Mouse (Mus musculus) CH12.LX (cell line): ENCODE measurements around the gene Ip6k1. TPM values are rescaled to one million over a fixed set of nuclear protein-coding genes. Genes with fewer than 3 reads are reported as not detected.
A peak's percentile ranks its signal among the peaks of the same experiment; 100 is the strongest.

Experiments used
- DNase-seq: peaks from one replicate; pipeline ENCODE4 v3.0.0-alpha.2; 2013; ENCODE audit errors: extremely low read depth
- H3K27ac ChIP-seq: 2 replicates; pipeline ENCODE4 v1.5.1; 2012; ENCODE audit warnings: low read depth, mild to moderate bottlenecking, control low read depth, moderate library complexity; ENCODE audit not compliant: insufficient read depth
- H3K27me3 ChIP-seq: replicated peaks from 2 replicates; pipeline ENCODE3; 2012; ENCODE audit warnings: inconsistent platforms
- H3K36me3 ChIP-seq, 2 experiments: replicated peaks in 1 of 2; 2 replicates each; pipeline versions ENCODE3 to v1.6.1; 2012; ENCODE audit warnings: inconsistent platforms in 1 of 2, low read length in 1 of 2, mild to moderate bottlenecking in 1 of 2, mixed read lengths in 1 of 2, moderate library complexity in 1 of 2; ENCODE audit not compliant: control insufficient read depth in 1 of 2, insufficient read depth in 1 of 2
- H3K4me1 ChIP-seq, 2 experiments: 2 replicates each; pipeline ENCODE4 v1.6.1; 2012; ENCODE audit warnings: inconsistent platforms in 1 of 2, moderate library complexity in 1 of 2; ENCODE audit not compliant: insufficient read depth in 2 of 2, control insufficient read depth in 1 of 2
- H3K4me2 ChIP-seq: 2 replicates; pipeline ENCODE4 v1.6.1; 2012; ENCODE audit warnings: low read depth, mild to moderate bottlenecking, control low read depth; ENCODE audit not compliant: poor library complexity, insufficient read depth, severe bottlenecking
- H3K4me3 ChIP-seq, 3 experiments: fragments of 150-350 bp in 1 of 3; sonication (generic) in 1 of 3; replicated peaks in 1 of 3; 2 replicates each; pipeline versions ENCODE3 to v1.5.1; 2011 to 2012; ENCODE audit warnings: low read depth in 2 of 3, low read length in 2 of 3, mild to moderate bottlenecking in 2 of 3, moderate library complexity in 2 of 3, control low read depth in 1 of 3, improper control_type of control experiment in 1 of 3, inconsistent platforms in 1 of 3, mixed read lengths in 1 of 3; ENCODE audit not compliant: poor library complexity in 1 of 3
- H3K79me2 ChIP-seq: replicated peaks from 2 replicates; pipeline ENCODE4 v1.6.1; 2012; ENCODE audit warnings: mild to moderate bottlenecking, moderate library complexity; ENCODE audit not compliant: control insufficient read depth, poor library complexity, insufficient read depth, severe bottlenecking; ENCODE audit errors: extremely low read depth
- H3K9ac ChIP-seq: 2 replicates; pipeline ENCODE4 v1.6.1; 2012; ENCODE audit warnings: low read depth, mild to moderate bottlenecking, control low read depth, moderate library complexity; ENCODE audit not compliant: insufficient read depth
- H3K9me3 ChIP-seq: replicated peaks from 2 replicates; pipeline ENCODE3; 2012; ENCODE audit warnings: low read length, inconsistent platforms, mixed read lengths
- BHLHE40 ChIP-seq: IDR thresholded peaks from 2 replicates; pipeline ENCODE4 v1.6.1; 2011; ENCODE audit warnings: mild to moderate bottlenecking, low read depth, low read length, improper control_type of control experiment
- CTCF ChIP-seq, 2 experiments: IDR thresholded peaks in 1 of 2; conservative IDR thresholded peaks in 1 of 2; 2 replicates each; pipeline ENCODE4 v1.5.1; 2011 to 2012; ENCODE audit warnings: low read depth in 2 of 2, low read length in 2 of 2, improper control_type of control experiment in 1 of 2, inconsistent platforms in 1 of 2, mild to moderate bottlenecking in 1 of 2, moderate library complexity in 1 of 2
- ELF1 ChIP-seq: IDR thresholded peaks from 2 replicates; pipeline ENCODE4 v1.6.1; 2014; ENCODE audit warnings: low read depth, mild to moderate bottlenecking, inconsistent platforms, low read length, improper control_type of control experiment
- IRF4 ChIP-seq: IDR thresholded peaks from 2 replicates; pipeline ENCODE4 v1.6.1; 2014; ENCODE audit warnings: low read depth, mild to moderate bottlenecking, inconsistent platforms, low read length, improper control_type of control experiment
- KAT2A ChIP-seq: IDR thresholded peaks from 2 replicates; pipeline ENCODE4 v1.6.1; 2012; ENCODE audit warnings: low read length, improper control_type of control experiment, inconsistent platforms; ENCODE audit not compliant: insufficient replicate concordance
- MAZ ChIP-seq: IDR thresholded peaks from 2 replicates; pipeline ENCODE4 v1.6.1; 2012; ENCODE audit warnings: low read depth, mild to moderate bottlenecking, inconsistent platforms, low read length, improper control_type of control experiment, moderate library complexity
- POLR2A ChIP-seq: IDR thresholded peaks from 2 replicates; pipeline ENCODE4 v1.6.1; 2011; ENCODE audit warnings: low read depth, mild to moderate bottlenecking, improper control_type of control experiment, low read length
- POLR2AphosphoS2 ChIP-seq: IDR thresholded peaks from 2 replicates; pipeline ENCODE4 v1.6.1; 2011; ENCODE audit warnings: low read depth, low read length, improper control_type of control experiment
- SMC3 ChIP-seq: IDR thresholded peaks from 2 replicates; pipeline ENCODE4 v1.6.1; 2011; ENCODE audit warnings: low read depth, low read length, improper control_type of control experiment
- TCF12 ChIP-seq: IDR thresholded peaks from 2 replicates; pipeline ENCODE4 v1.6.1; 2014; ENCODE audit warnings: low read depth, mild to moderate bottlenecking, inconsistent platforms, low read length, improper control_type of control experiment
- USF2 ChIP-seq: conservative IDR thresholded peaks from 2 replicates; pipeline ENCODE4 v1.6.1; 2011; ENCODE audit warnings: low read depth, low read length, improper control_type of control experiment
- ZC3H11A ChIP-seq: IDR thresholded peaks from 2 replicates; pipeline ENCODE4 v1.6.1; 2012; ENCODE audit warnings: low read depth, mild to moderate bottlenecking, inconsistent platforms, low read length, improper control_type of control experiment
- dilution Hi-C: fragments of 300-500 bp; cut with MboI; formaldehyde crosslinking; loops from 2 replicates; pipeline ENCODE4 v1.14.3; 2020; ENCODE audit warnings: low sequenced_read_pairs; ENCODE audit not compliant: extremely low pct_unique_long_range_greater_than_20kb, extremely low pct_ligation_motif_present
- in situ Hi-C: fragments of 300-500 bp; cut with MboI; formaldehyde crosslinking; loops from 3 replicates; pipeline ENCODE4 v1.14.3; 2019; ENCODE audit warnings: low sequenced_read_pairs, low pct_ligation_motif_present, low pct_unique_long_range_greater_than_20kb, mixed read lengths
- polyA plus RNA-seq: library from polyadenylated mRNA; unstranded; fragments of >175 nt; gene quantifications from 2 replicates; pipeline ENCODE4 v1.2.1, GENCODE M21; 2012; ENCODE audit warnings: low read depth; ENCODE audit not compliant: insufficient read length
- total RNA-seq, 2 experiments: library from RNA; depleted of rRNA; stranded (reverse); fragments of 300-350 nt in 1 of 2; fragments of >200 nt in 1 of 2; gene quantifications; 2 replicates each; pipeline ENCODE4 v1.2.3; 2012 to 2014

Ip6k1 gene
- total and polyA plus RNA-seq, 3 experiments: 26.0 to 40.7 (median 27.1) TPM

DNA sequence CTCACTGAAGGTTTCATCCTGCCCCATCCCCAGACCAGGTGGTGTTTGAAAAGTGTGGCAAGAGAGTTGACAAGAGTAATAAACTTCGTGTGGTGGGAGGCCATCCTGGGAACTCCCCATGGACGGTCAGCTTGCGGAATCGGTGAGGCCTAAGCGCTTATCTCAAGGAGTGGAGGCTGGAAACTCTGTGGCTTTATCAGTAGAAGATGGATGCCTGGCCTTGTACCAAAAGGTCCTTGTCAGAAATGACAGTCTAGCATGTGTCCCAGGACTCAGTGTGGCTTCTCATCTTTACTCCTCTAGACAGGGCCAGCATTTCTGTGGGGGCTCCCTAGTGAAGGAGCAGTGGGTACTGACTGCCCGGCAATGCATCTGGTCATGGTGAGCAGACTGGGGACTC, 81.3 kb downstream of the Ip6k1 start:
- H3K27me3 ChIP-seq: no peaks in the 10 kb centered on the region
- dilution Hi-C loops (no loop called here), in situ Hi-C loops (no loop called here)
- peaks cover 74 to 76% of the 10 kb centered on the region in 2 experiments for H3K36me3 ChIP-seq
- H3K4me3 ChIP-seq: no peak overlapping the region
- H3K9ac ChIP-seq: no peak overlapping the region
- H3K27ac ChIP-seq: no peak overlapping the region
- H3K79me2 ChIP-seq: no peaks in the 10 kb centered on the region
- no peak for DNase-seq
- no peak overlapping the region for H3K4me2 ChIP-seq
- no peak for TF ChIP-seq BHLHE40
- H3K9me3 ChIP-seq: no peaks in the 10 kb centered on the region
- H3K4me1 ChIP-seq: peaks cover 8 to 19% of the 10 kb centered on the region in 2 experiments

- peaks cover 91 to 93% of the 10 kb centered on the region in 2 experiments for H3K36me3 ChIP-seq
- no peak overlapping the region for H3K9ac ChIP-seq
- dilution Hi-C loops: no loop called here
- H3K27me3 ChIP-seq: no peaks in the 10 kb centered on the region
- in situ Hi-C loops: no loop called here
- H3K4me3 ChIP-seq: no peak overlapping the region
- H3K27ac ChIP-seq: no peak overlapping the region
- no peaks in the 10 kb centered on the region for H3K9me3 ChIP-seq
- peak; percentile 25; the same call in 1 of the 2 replicates for TF ChIP-seq POLR2A
- no peak for TF ChIP-seq BHLHE40
- TF ChIP-seq, all 38 proteins: peak for 1
- Histone ChIP-seq H3K4me2 (no peak overlapping the region), H3K4me1 (peaks cover 4 to 10% of the 10 kb centered on the region in 2 experiments), H3K79me2 (no peaks in the 10 kb centered on the region)
- no peak for DNase-seq
Observed at GRCm38 (mm10) chr9:108085261-108085660, 83.0 kb downstream of the Ip6k1 start.

DNA sequence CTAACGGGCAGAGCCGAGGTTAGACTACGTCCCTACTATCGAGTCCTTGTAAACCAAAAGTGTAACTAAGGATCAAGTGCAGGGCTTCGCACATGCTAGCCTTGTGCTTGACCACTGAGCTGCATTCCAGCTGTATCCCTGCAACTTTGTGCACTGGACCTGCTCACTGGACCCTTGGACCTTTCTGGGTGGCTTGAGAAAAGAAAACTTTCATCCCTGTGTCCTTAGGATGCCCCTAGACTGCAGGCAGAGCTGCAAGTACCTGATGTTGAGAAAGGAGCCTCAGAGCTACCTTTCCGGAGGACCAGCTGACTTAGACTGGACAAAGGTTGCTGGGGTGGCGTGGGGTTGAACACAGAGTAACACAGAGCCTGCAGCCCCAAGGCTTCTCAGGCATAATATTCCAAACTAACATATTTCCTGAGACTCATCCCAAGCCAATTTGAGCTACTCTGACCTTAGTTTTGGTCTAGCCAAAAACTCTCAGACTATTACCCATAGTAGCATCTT, 88.4 kb downstream of the Ip6k1 start:
- Histone ChIP-seq H3K27me3 (no peaks in the 10 kb centered on the region), H3K36me3 (peaks cover 70 to 74% of the 10 kb centered on the region in 2 experiments)
- in situ Hi-C loops: no loop called here
- TF ChIP-seq TCF12: no peak
- TF ChIP-seq USF2: no peak
- no peak for TF ChIP-seq IRF4
- TF ChIP-seq ZC3H11A: no peak
- no peak for TF ChIP-seq POLR2A
- no peak for TF ChIP-seq KAT2A
- TF ChIP-seq ELF1: no peak
- no peak for TF ChIP-seq CTCF (conservative IDR thresholded peaks at IDR 0.05 in 1 of 2, IDR thresholded peaks at IDR 0.05 in 1 of 2; ENCODE audit: low read depth in 2 of 2, low read length in 2 of 2)
- no peak for TF ChIP-seq POLR2AphosphoS2
- TF ChIP-seq MAZ: no peak
- no peak for TF ChIP-seq SMC3
- TF ChIP-seq, all 38 proteins: peak for 0
- Histone ChIP-seq H3K9me3 (no peaks in the 10 kb centered on the region), H3K9ac (no peak overlapping the region), H3K79me2 (peaks cover 9% of the 10 kb centered on the region), H3K27ac (no peak overlapping the region), H3K4me2 (no peak overlapping the region), H3K4me1 (peaks cover 5 to 26% of the 10 kb centered on the region in 2 experiments), H3K4me3 (no peak overlapping the region)
- dilution Hi-C loops: no loop called here
- DNase-seq: no peak
